Mouse (Mus musculus): ENCODE measurements around the gene Ppp5c. TPM values are rescaled to one million over a fixed set of nuclear protein-coding genes. Genes with fewer than 3 reads are reported as not detected.
A peak's percentile ranks its signal among the peaks of the same experiment; 100 is the strongest.

The Ppp5c gene
- polyA plus RNA-seq, 1 experiment from 2014 or later, result 117 TPM

GRCm38 (mm10) chr7:17015381-17015780, 12.3 kb downstream of the Ppp5c start:
- H3K9me3 ChIP-seq (ENCODE audit: low read depth, low read length), result no peaks in the 10 kb centered on the region
- H3K36me3 ChIP-seq (ENCODE audit: insufficient read depth), result peaks cover 96% of the 10 kb centered on the region
- no peaks in the 10 kb centered on the region for H3K4me1 ChIP-seq (ENCODE audit: insufficient read depth)
- H3K27me3 ChIP-seq (ENCODE audit: insufficient read depth, low read length), result no peaks in the 10 kb centered on the region
- no peak overlapping the region for H3K27ac ChIP-seq (ENCODE audit: low read depth)
- TF ChIP-seq CTCF (IDR thresholded peaks at IDR 0.05; ENCODE audit: low read depth), result 0 out of 2 replicates have a peak, but pooled peaks have one; percentile 17
- WGBS, result 85% methylated on average over 6 of the region's 6 CpGs
- ATAC-seq (ENCODE audit: insufficient read depth), result no peak
- H3K9ac ChIP-seq, result no peak overlapping the region
- DNase-seq, result no peak
- no peak overlapping the region for H3K4me2 ChIP-seq
- H3K4me3 ChIP-seq (ENCODE audit: low read depth, low read length), result no peak overlapping the region

DNA sequence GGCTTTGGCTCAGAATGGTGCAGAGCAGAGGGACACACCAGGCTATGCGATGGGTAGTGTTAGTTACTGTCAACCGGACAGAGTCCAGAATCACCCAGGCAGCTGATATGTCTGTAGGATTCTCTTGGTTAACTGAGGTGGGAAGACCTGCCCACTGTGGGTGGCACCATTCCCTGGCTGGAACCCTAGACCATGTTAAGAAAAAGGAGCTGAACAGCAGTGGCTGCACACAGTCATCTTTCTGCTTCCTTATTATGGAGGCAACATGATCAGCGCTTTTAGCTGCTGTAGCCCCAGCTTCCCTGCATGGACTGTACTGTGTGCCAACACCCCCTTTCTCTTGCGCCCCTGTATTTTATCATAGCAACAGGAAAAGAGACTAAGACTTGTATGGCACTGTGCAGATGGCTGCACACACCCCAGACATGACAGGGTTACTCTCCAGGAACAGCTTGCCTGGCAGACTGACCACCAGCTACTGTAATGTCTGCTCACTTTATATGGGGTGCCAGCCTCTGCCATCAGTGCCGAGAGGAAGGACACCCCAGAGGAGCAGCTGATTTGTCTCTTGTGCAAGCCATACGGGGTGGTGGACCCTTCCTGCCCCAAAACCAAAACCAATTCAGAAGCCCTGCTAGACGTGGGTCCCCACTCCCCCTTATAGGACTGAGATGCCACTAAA, 15.7 kb downstream of the Ppp5c start:
- Histone ChIP-seq H3K36me3 (ENCODE audit: insufficient read depth) (peaks cover 99% of the 10 kb centered on the region), H3K9ac (no peak overlapping the region), H3K4me2 (no peak overlapping the region), H3K27me3 (ENCODE audit: insufficient read depth, low read length) (no peaks in the 10 kb centered on the region), H3K4me3 (ENCODE audit: low read depth, low read length) (no peak overlapping the region), H3K9me3 (ENCODE audit: low read depth, low read length) (no peaks in the 10 kb centered on the region), H3K27ac (ENCODE audit: low read depth) (no peak overlapping the region), H3K4me1 (ENCODE audit: insufficient read depth) (no peaks in the 10 kb centered on the region)
- no peak for ATAC-seq (ENCODE audit: insufficient read depth)
- DNase-seq, result no peak
- WGBS, result 92% methylated on average over 7 of the region's 7 CpGs
- no peak for TF ChIP-seq CTCF (IDR thresholded peaks at IDR 0.05; ENCODE audit: low read depth)

GRCm38 (mm10) chr7:17010010-17010347, 17.7 kb downstream of the Ppp5c start:
- WGBS, result 87% methylated on average over 5 of the region's 5 CpGs
- no peak overlapping the region for H3K27ac ChIP-seq (ENCODE audit: low read depth)
- no peaks in the 10 kb centered on the region for H3K27me3 ChIP-seq (ENCODE audit: insufficient read depth, low read length)
- H3K4me3 ChIP-seq (ENCODE audit: low read depth, low read length), result no peak overlapping the region
- H3K36me3 ChIP-seq (ENCODE audit: insufficient read depth), result peaks cover 100% of the 10 kb centered on the region
- ATAC-seq (ENCODE audit: insufficient read depth), result no peak
- H3K9me3 ChIP-seq (ENCODE audit: low read depth, low read length), result no peaks in the 10 kb centered on the region
- no peak for TF ChIP-seq CTCF (IDR thresholded peaks at IDR 0.05; ENCODE audit: low read depth)
- no peak overlapping the region for H3K4me2 ChIP-seq
- DNase-seq, result no peak
- no peaks in the 10 kb centered on the region for H3K4me1 ChIP-seq (ENCODE audit: insufficient read depth)
- no peak overlapping the region for H3K9ac ChIP-seq

- Histone ChIP-seq H3K4me3 (ENCODE audit: low read depth, low read length) (no peak overlapping the region), H3K4me1 (ENCODE audit: insufficient read depth) (no peaks in the 10 kb centered on the region), H3K27me3 (ENCODE audit: insufficient read depth, low read length) (no peaks in the 10 kb centered on the region), H3K9me3 (ENCODE audit: low read depth, low read length) (no peaks in the 10 kb centered on the region), H3K27ac (ENCODE audit: low read depth) (no peak overlapping the region), H3K9ac (no peak overlapping the region), H3K36me3 (ENCODE audit: insufficient read depth) (peaks cover 100% of the 10 kb centered on the region), H3K4me2 (no peak overlapping the region)
- ATAC-seq (ENCODE audit: insufficient read depth) (no peak), DNase-seq (no peak)
- 85% methylated on average over 16 of the region's 16 CpGs for WGBS
- TF ChIP-seq CTCF (IDR thresholded peaks at IDR 0.05; ENCODE audit: low read depth), result no peak
Measured at GRCm38 (mm10) chr7:17009326-17010009, 18.3 kb downstream of the Ppp5c start.

DNA sequence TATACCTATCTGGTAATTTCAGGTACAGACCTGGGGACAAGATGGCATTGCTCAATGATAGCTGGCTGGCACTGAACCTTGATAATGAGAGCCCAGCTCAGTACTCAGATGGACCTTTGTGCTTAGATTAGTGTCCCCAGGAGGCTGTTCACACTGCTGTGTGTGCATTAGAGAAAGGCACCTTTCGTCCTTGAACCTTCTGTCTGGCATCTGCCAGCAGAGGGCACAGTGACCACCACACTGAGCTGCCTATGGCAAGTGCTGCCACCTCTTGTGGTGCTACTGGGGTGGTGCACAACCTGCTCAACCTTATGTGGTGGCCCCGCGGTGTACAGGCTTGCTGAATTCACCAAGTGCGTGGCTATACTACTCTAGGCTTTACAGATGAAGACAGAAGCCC, 20.4 kb downstream of the Ppp5c start:
- Histone ChIP-seq H3K9ac (no peak overlapping the region), H3K27ac (ENCODE audit: low read depth) (no peak overlapping the region), H3K36me3 (ENCODE audit: insufficient read depth) (peaks cover 87% of the 10 kb centered on the region), H3K4me3 (ENCODE audit: low read depth, low read length) (no peak overlapping the region), H3K27me3 (ENCODE audit: insufficient read depth, low read length) (no peaks in the 10 kb centered on the region), H3K9me3 (ENCODE audit: low read depth, low read length) (no peaks in the 10 kb centered on the region), H3K4me2 (no peak overlapping the region), H3K4me1 (ENCODE audit: insufficient read depth) (no peaks in the 10 kb centered on the region)
- ATAC-seq (ENCODE audit: insufficient read depth) (no peak), DNase-seq (peak; percentile 46)
- TF ChIP-seq CTCF (IDR thresholded peaks at IDR 0.05; ENCODE audit: low read depth), result peak; percentile 80
- 83% methylated on average over 4 of the region's 4 CpGs for WGBS

DNA sequence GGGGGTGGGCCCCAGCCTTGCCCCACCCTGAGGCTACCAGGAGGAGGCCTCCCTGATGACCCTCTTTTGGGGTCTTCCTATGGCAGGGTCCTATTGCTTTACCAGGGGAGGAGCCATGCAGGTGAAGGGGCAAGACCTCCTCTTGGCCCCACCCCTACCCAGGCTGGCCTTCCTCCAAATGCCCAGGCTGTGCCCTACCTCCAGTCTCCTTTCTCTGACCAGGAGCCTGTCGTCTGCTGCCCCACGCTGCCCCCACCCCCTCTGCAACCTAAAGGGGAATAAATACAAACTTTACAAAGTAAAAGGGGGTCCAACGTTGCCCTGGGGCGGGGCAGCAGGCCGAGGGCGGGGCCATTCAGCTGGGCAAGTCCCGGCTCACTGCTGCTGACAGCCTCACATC, 23.0 kb downstream of the Ppp5c start:
- Histone ChIP-seq H3K27me3 (ENCODE audit: insufficient read depth, low read length) (no peaks in the 10 kb centered on the region), H3K4me2 (no peak overlapping the region), H3K36me3 (ENCODE audit: insufficient read depth) (peaks cover 73% of the 10 kb centered on the region), H3K9ac (no peak overlapping the region), H3K4me3 (ENCODE audit: low read depth, low read length) (no peak overlapping the region), H3K9me3 (ENCODE audit: low read depth, low read length) (no peaks in the 10 kb centered on the region), H3K4me1 (ENCODE audit: insufficient read depth) (no peaks in the 10 kb centered on the region), H3K27ac (ENCODE audit: low read depth) (no peak overlapping the region)
- no peak for TF ChIP-seq CTCF (IDR thresholded peaks at IDR 0.05; ENCODE audit: low read depth)
- ATAC-seq (ENCODE audit: insufficient read depth), result no peak
- WGBS, result 78% methylated on average over 7 of the region's 7 CpGs
- DNase-seq, result no peak

DNA sequence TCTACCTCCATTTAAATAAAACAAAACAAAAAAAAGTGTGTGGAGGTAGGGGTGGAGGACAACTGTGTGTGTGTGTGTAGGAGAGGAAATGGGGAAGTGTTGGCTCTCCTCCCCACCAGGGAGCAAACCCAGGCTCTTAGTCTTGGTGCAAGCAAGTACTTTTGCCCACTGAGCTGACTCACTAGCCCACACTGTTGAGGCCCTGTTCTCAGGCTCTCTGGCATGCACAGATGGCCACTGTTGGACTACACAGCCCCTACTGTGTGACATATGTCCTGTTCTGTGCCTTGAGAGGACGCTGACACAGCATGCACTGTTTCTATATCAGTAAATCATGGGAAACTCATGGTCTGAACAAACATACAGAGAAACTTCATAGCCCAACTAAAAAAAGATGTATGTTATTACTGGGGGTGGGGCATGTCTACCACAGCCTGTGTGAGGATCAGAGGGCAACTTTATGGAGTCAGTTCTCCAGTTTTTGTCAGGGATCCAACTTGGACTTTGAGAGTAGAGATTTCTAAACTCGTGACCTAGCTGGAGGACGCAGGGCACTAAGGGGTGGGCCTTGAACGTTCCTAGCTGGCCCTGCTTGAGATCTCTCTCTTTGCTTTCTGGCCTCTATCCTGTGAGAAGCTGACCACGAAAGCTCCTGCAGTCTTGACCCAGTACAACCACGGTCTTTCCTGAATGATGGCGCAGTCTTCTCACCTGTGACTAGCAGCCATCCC, 24.3 kb downstream of the Ppp5c start:
- no peak for ATAC-seq (ENCODE audit: insufficient read depth)
- no peak overlapping the region for H3K9ac ChIP-seq
- H3K4me2 ChIP-seq, result no peak overlapping the region
- peak; percentile 55 for DNase-seq
- no peak for TF ChIP-seq CTCF (IDR thresholded peaks at IDR 0.05; ENCODE audit: low read depth)
- no peak overlapping the region for H3K4me3 ChIP-seq (ENCODE audit: low read depth, low read length)
- H3K27ac ChIP-seq (ENCODE audit: low read depth), result no peak overlapping the region
- no peaks in the 10 kb centered on the region for H3K9me3 ChIP-seq (ENCODE audit: low read depth, low read length)
- H3K4me1 ChIP-seq (ENCODE audit: insufficient read depth), result no peaks in the 10 kb centered on the region
- H3K27me3 ChIP-seq (ENCODE audit: insufficient read depth, low read length), result no peaks in the 10 kb centered on the region
- WGBS, result 72% methylated on average over 7 of the region's 7 CpGs
- peaks cover 70% of the 10 kb centered on the region for H3K36me3 ChIP-seq (ENCODE audit: insufficient read depth)

Data from lung, embryonic 14.5 days (tissue).